22 mouse cellular contexts compared by ENCODE assay signal in the genomic region with DNA sequence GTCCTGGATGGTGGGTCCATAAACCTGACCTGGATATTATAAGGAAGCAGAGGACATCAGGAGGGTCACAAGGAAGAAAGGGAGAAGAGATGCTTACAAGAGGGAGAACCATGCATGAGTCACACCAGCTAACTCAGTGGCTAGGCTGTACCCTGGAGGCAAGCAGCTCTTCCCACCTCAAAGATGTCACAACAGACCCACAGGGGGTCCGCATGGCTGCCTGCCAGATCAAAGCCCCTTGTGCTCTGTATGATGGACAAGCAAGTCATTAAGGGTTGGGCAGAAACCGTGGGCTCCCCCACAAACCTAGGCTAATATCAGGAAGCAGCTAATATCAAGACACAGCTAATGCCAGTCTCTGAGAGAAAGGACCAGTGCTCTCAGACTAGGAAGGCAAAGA.
A peak's percentile ranks its signal among the peaks of the same experiment; 100 is the strongest.
DNase-seq lines count a peak whose midpoint lies in the region; ATAC-seq lines count a peak whose summit lies in the region.
"Had no signal": no experiment of that assay in that cellular context is flagged by ENCODE, and none has a peak within 500 bp of the region (broad histone marks: within the 10 kb centered on the region; RNA-seq: fewer than 3 reads in every experiment).

No protein-coding gene starts in this region.

- no peaks in the 10 kb centered on the region for H3K36me3 ChIP-seq in embryonic facial prominence, embryonic 11.5 days (replicated peaks; ENCODE audit: control insufficient read depth, insufficient read depth, low read depth, low read length)
- H3K36me3 ChIP-seq in embryonic facial prominence, embryonic 10.5 days (replicated peaks), result no peaks in the 10 kb centered on the region
- H3K36me3 ChIP-seq: embryonic facial prominence, embryonic 13.5 days; embryonic facial prominence, embryonic 15.5 days; forebrain, embryonic 10.5 days had no signal

- no peak overlapping the region for H3K9ac ChIP-seq in embryonic facial prominence, embryonic 11.5 days (replicated peaks; ENCODE audit: low read length)
- H3K9ac ChIP-seq: embryonic facial prominence, embryonic 13.5 days; embryonic facial prominence, embryonic 15.5 days had no signal

- DNase-seq in embryonic facial prominence, embryonic 11.5 days (ENCODE audit: low spot score), result no peak
- DNase-seq in embryonic facial prominence, embryonic 10.5 days (ENCODE audit: low spot score), result no peak
- DNase-seq in heart, adult 11 months, result peak; percentile 78
- no peak for DNase-seq in heart, adult 8-10 months (ENCODE audit: low spot score)
- peak; percentile 2 for DNase-seq in left cerebral cortex, postnatal 4 days
- DNase-seq in left cerebral cortex, adult 8-10 months (ENCODE audit: low spot score in 2 of 2), result no peak
- DNase-seq in right cerebral cortex, postnatal 14 days, result peak; percentile 8
- DNase-seq in right cerebral cortex, postnatal 10 days (ENCODE audit: low spot score in 2 of 2), result no peak
- DNase-seq: adrenal gland, adult 2 months; adrenal gland, postnatal 10 days; adrenal gland, postnatal 25 days; cerebellum, adult 11 months; cerebellum, adult 18-20 months; cerebellum, adult 8-10 months; cerebellum, postnatal 36 days; embryo, embryonic 11 days had no signal

- no peaks in the 10 kb centered on the region for H3K27me3 ChIP-seq in embryonic facial prominence, embryonic 11.5 days (ENCODE audit: control insufficient read depth, insufficient read depth, low read length)
- no peaks in the 10 kb centered on the region for H3K27me3 ChIP-seq in embryonic facial prominence, embryonic 10.5 days (replicated peaks; ENCODE audit: low read depth, poor library complexity, severe bottlenecking)
- H3K27me3 ChIP-seq: embryonic facial prominence, embryonic 13.5 days; embryonic facial prominence, embryonic 15.5 days had no signal

- no peak overlapping the region for H3K4me3 ChIP-seq in embryonic facial prominence, embryonic 11.5 days (ENCODE audit: low read depth, low read length)
- H3K4me3 ChIP-seq in embryonic facial prominence, embryonic 10.5 days, result no peak overlapping the region
- H3K4me3 ChIP-seq: embryonic facial prominence, embryonic 13.5 days; embryonic facial prominence, embryonic 15.5 days; erythroblast, embryonic 14.5 days; forebrain, embryonic 10.5 days had no signal

- intact Hi-C loops in left cerebral cortex, postnatal 4 days (cut with DNase I), result no loop called here

- H3K4me2 ChIP-seq in embryonic facial prominence, embryonic 11.5 days (ENCODE audit: low read depth, low read length), result peak overlapping the region; percentile 4; the same call in 1 of the 2 replicates
- H3K4me2 ChIP-seq: embryonic facial prominence, embryonic 13.5 days; embryonic facial prominence, embryonic 15.5 days had no signal

- no peaks in the 10 kb centered on the region for H3K9me3 ChIP-seq in embryonic facial prominence, embryonic 11.5 days (replicated peaks; ENCODE audit: control insufficient read depth, low read length)
- no peaks in the 10 kb centered on the region for H3K9me3 ChIP-seq in embryonic facial prominence, embryonic 10.5 days
- H3K9me3 ChIP-seq: embryonic facial prominence, embryonic 13.5 days; embryonic facial prominence, embryonic 15.5 days; forebrain, embryonic 10.5 days had no signal

- no peak overlapping the region for H3K27ac ChIP-seq in embryonic facial prominence, embryonic 11.5 days (replicated peaks; ENCODE audit: low read depth, low read length)
- H3K27ac ChIP-seq in embryonic facial prominence, embryonic 10.5 days (replicated peaks), result no peak overlapping the region
- H3K27ac ChIP-seq: embryonic facial prominence, embryonic 13.5 days; embryonic facial prominence, embryonic 15.5 days; forebrain, embryonic 10.5 days had no signal

- 51% methylated on average over 2 of the region's 2 CpGs for WGBS in embryonic facial prominence, embryonic 11.5 days
- WGBS in embryonic facial prominence, embryonic 10.5 days, result 51% methylated on average over 2 of the region's 2 CpGs

- ATAC-seq in embryonic facial prominence, embryonic 11.5 days (replicated peaks; ENCODE audit: insufficient number of reproducible peaks, low FRiP score, low TSS enrichment, low read depth), result no peak
- ATAC-seq: forebrain, embryonic 14.5 days; forebrain, embryonic 16.5 days had no signal

- H3K4me1 ChIP-seq in embryonic facial prominence, embryonic 11.5 days (ENCODE audit: control insufficient read depth, insufficient read depth, low read length), result no peaks in the 10 kb centered on the region
- no peaks in the 10 kb centered on the region for H3K4me1 ChIP-seq in embryonic facial prominence, embryonic 10.5 days
- H3K4me1 ChIP-seq: embryonic facial prominence, embryonic 13.5 days; embryonic facial prominence, embryonic 15.5 days; forebrain, embryonic 10.5 days had no signal

Comparison
In these comparisons a context has a peak if more than half of its experiments do, and no peak if none do; other contexts are left out.
1. DNase-seq: peak in heart, adult 11 months (single experiment), left cerebral cortex, postnatal 4 days (single experiment) and right cerebral cortex, postnatal 14 days (single experiment); none in embryonic facial prominence, embryonic 11.5 days (single experiment), embryonic facial prominence, embryonic 10.5 days (single experiment), heart, adult 8-10 months (single experiment), left cerebral cortex, adult 8-10 months (0 of 2) and right cerebral cortex, postnatal 10 days (0 of 2).